Mouse (Mus musculus) hindbrain, postnatal 0 days (tissue): ENCODE measurements at regions not wholly inside any gene's neighbourhood (a gene's known extent, or its start where the extent isn't known, plus 50 kb on each side); places are given as distances from the start of the nearest gene placed in this dataset.

Source experiments
- ATAC-seq: fragments of 200-750 bp; cut with Nextera tagmentation; 2 replicates; pipeline ENCODE4 v1.8.0; 2017; ENCODE audit warnings: mild to moderate bottlenecking, moderate TSS enrichment, moderate library complexity
- DNase-seq: peaks from one replicate; pipeline ENCODE4 v3.0.0-alpha.2; 2015; ENCODE audit warnings: low spot score
- H3K27ac ChIP-seq: fragments of 300-500 bp; sonication (generic); 2 replicates; pipeline ENCODE4 v1.5.1; 2014; ENCODE audit warnings: mild to moderate bottlenecking
- H3K27me3 ChIP-seq: fragments of 300-500 bp; sonication (generic); 2 replicates; pipeline ENCODE4 v1.6.1; 2014; ENCODE audit warnings: low read length, mixed read lengths; ENCODE audit not compliant: insufficient read depth
- H3K36me3 ChIP-seq: fragments of 300-500 bp; sonication (generic); 2 replicates; pipeline ENCODE4 v1.6.1; 2014; ENCODE audit warnings: low read length, mixed read lengths; ENCODE audit not compliant: insufficient read depth
- H3K4me1 ChIP-seq: fragments of 300-500 bp; sonication (generic); 2 replicates; pipeline ENCODE4 v1.6.1; 2014; ENCODE audit warnings: antibody characterized with exemption, low read length, mixed read lengths; ENCODE audit not compliant: insufficient read depth
- H3K4me2 ChIP-seq: fragments of 300-500 bp; sonication (generic); 2 replicates; pipeline ENCODE4 v1.6.1; 2014; ENCODE audit warnings: low read depth, mild to moderate bottlenecking, low read length, moderate library complexity, mixed read lengths
- H3K4me3 ChIP-seq: fragments of 300-500 bp; sonication (generic); 2 replicates; pipeline ENCODE4 v1.5.1; 2014; ENCODE audit warnings: low read length
- H3K9ac ChIP-seq: fragments of 300-500 bp; sonication (generic); replicated peaks from 2 replicates; pipeline ENCODE4 v1.6.1; 2014; ENCODE audit warnings: mild to moderate bottlenecking, low read length, moderate library complexity, mixed read lengths
- H3K9me3 ChIP-seq: fragments of 300-500 bp; sonication (generic); 2 replicates; pipeline ENCODE4 v1.6.1; 2016; ENCODE audit warnings: low read length, mixed read lengths
- CTCF ChIP-seq: IDR thresholded peaks from 2 replicates; pipeline ENCODE4 v1.5.1; 2016; ENCODE audit warnings: antibody characterized with exemption, control low read depth, low read depth
- WGBS: fragments of 180-500 bp; shearing (Covaris S2); extraction: QIAGEN DNeasy Blood & Tissue Kit; methylation state at CpG from one replicate; pipeline ENCODE4 v1.1.7; 2014; 5-methylcytosine and 5-hydroxymethylcytosine counted together

GRCm38 (mm10) chr12:107695438-107696267 lies 207.2 kb downstream of the 3110018I06Rik start:
- no peak overlapping the region for H3K4me2 ChIP-seq
- H3K4me1 ChIP-seq: no peaks in the 10 kb centered on the region
- no peak for DNase-seq
- no peak for TF ChIP-seq CTCF
- no peaks in the 10 kb centered on the region for H3K9me3 ChIP-seq
- H3K36me3 ChIP-seq: no peaks in the 10 kb centered on the region
- H3K27me3 ChIP-seq: no peaks in the 10 kb centered on the region
- WGBS: 93% methylated on average over 13 of the region's 13 CpGs
- H3K9ac ChIP-seq: no peak overlapping the region
- no peak overlapping the region for H3K4me3 ChIP-seq
- no peak for ATAC-seq
- no peak overlapping the region for H3K27ac ChIP-seq

- DNase-seq (no peak), ATAC-seq (no peak)
- no peak overlapping the region for H3K4me2 ChIP-seq
- H3K4me3 ChIP-seq: no peak overlapping the region
- H3K9me3 ChIP-seq: no peaks in the 10 kb centered on the region
- 58% methylated on average over 5 of the region's 5 CpGs for WGBS
- no peaks in the 10 kb centered on the region for H3K36me3 ChIP-seq
- no peaks in the 10 kb centered on the region for H3K4me1 ChIP-seq
- TF ChIP-seq CTCF: no peak
- no peaks in the 10 kb centered on the region for H3K27me3 ChIP-seq
- H3K9ac ChIP-seq: no peak overlapping the region
- no peak overlapping the region for H3K27ac ChIP-seq
These were observed 211.9 kb downstream of the 3110018I06Rik start for GRCm38 (mm10) chr12:107700317-107700716.

GRCm38 (mm10) chr12:107700868-107701597 lies 212.6 kb downstream of the 3110018I06Rik start:
- no peaks in the 10 kb centered on the region for H3K4me1 ChIP-seq
- WGBS: 64% methylated on average over 19 of the region's 19 CpGs

GRCm38 (mm10) chr12:107708812-107709211 lies 220.4 kb downstream of the 3110018I06Rik start:
- no peak overlapping the region for H3K4me2 ChIP-seq
- H3K27ac ChIP-seq: no peak overlapping the region
- H3K9ac ChIP-seq: no peak overlapping the region
- H3K4me1 ChIP-seq: no peaks in the 10 kb centered on the region
- DNase-seq (no peak), ATAC-seq (no peak)
- 88% methylated on average over 6 of the region's 6 CpGs for WGBS
- H3K36me3 ChIP-seq: no peaks in the 10 kb centered on the region
- TF ChIP-seq CTCF: no peak
- H3K4me3 ChIP-seq: no peak overlapping the region
- H3K27me3 ChIP-seq: no peaks in the 10 kb centered on the region
- no peaks in the 10 kb centered on the region for H3K9me3 ChIP-seq

More at GRCm38 (mm10) chr12:107700868-107701597, 212.6 kb downstream of the 3110018I06Rik start:
- Histone ChIP-seq H3K4me3 (no peak overlapping the region), H3K9me3 (no peaks in the 10 kb centered on the region), H3K36me3 (no peaks in the 10 kb centered on the region), H3K27ac (no peak overlapping the region), H3K9ac (no peak overlapping the region), H3K27me3 (no peaks in the 10 kb centered on the region), H3K4me2 (no peak overlapping the region)
- no peak for TF ChIP-seq CTCF
- DNase-seq (peak; percentile 46), ATAC-seq (no peak)

- DNase-seq: no peak
- no peak for ATAC-seq
These were observed 222.6 kb downstream of the 3110018I06Rik start for GRCm38 (mm10) chr12:107711017-107711416.

GRCm38 (mm10) chr12:107711675-107712074 lies 223.2 kb downstream of the 3110018I06Rik start:
- Histone ChIP-seq H3K27me3 (no peaks in the 10 kb centered on the region), H3K9ac (no peak overlapping the region), H3K36me3 (no peaks in the 10 kb centered on the region), H3K4me1 (no peaks in the 10 kb centered on the region), H3K9me3 (no peaks in the 10 kb centered on the region), H3K27ac (no peak overlapping the region), H3K4me3 (no peak overlapping the region), H3K4me2 (no peak overlapping the region)
- 49% methylated on average over 3 of the region's 3 CpGs for WGBS
- ATAC-seq: no peak
- no peak for DNase-seq
- TF ChIP-seq CTCF: no peak

More at GRCm38 (mm10) chr12:107711017-107711416, 222.6 kb downstream of the 3110018I06Rik start:
- Histone ChIP-seq H3K4me2 (no peak overlapping the region), H3K4me3 (no peak overlapping the region), H3K27me3 (no peaks in the 10 kb centered on the region), H3K36me3 (no peaks in the 10 kb centered on the region), H3K27ac (no peak overlapping the region), H3K9me3 (no peaks in the 10 kb centered on the region), H3K4me1 (no peaks in the 10 kb centered on the region), H3K9ac (no peak overlapping the region)
- TF ChIP-seq CTCF: no peak
- WGBS: 49% methylated on average over 7 of the region's 7 CpGs
